Mouse (Mus musculus): Measurements from ENCODE around the gene Gng12. TPM values are rescaled to one million over a fixed set of nuclear protein-coding genes. Genes with fewer than 3 reads are reported as not detected.

The Gng12 gene
- polyA plus RNA-seq, 1 experiment = 73.9 TPM

DNA sequence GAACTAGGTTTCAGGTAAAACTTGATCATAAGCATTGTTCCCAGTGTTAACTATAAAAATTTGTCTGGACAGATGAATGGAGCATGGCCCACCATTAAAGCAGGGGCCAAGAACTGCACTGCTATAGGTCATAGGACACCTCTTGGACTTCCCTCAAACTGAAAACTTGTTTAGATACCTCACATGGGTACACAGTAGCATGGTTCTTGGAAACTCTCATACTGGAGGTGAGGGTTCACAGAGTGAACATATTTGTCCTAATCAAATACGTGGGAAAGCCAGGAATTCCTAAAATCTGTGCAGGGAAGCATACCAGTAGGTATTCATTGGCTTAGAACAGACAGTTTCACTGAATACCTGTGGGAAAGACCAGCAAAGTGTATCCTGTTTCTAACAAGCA, 100.1 kb downstream of the Gng12 start:
- Histone ChIP-seq H3K4me3 (ENCODE audit: low read depth, low read length) (no peak overlapping the region), H3K4me1 (ENCODE audit: control insufficient read depth, insufficient read depth, insufficient read length, low read length) (peaks cover 13% of the 10 kb centered on the region; the same call in 1 of the 2 replicates), H3K27me3 (ENCODE audit: control insufficient read depth, insufficient read depth, low read length) (no peaks in the 10 kb centered on the region), H3K36me3 (ENCODE audit: control insufficient read depth, insufficient read depth, low read length) (peaks cover 3% of the 10 kb centered on the region; the same call in 1 of the 2 replicates), H3K27ac (ENCODE audit: insufficient read depth, low read depth, low read length) (no peak overlapping the region)
- 91% methylated on average over 1 of the region's 1 CpGs for WGBS
- no peak for TF ChIP-seq POLR2A (IDR thresholded peaks at IDR 0.05; ENCODE audit: low read depth, low read length)
- TF ChIP-seq CTCF (IDR thresholded peaks at IDR 0.05; ENCODE audit: extremely low read depth, insufficient read length, insufficient replicate concordance, low read depth, low read length) = no peak

DNA sequence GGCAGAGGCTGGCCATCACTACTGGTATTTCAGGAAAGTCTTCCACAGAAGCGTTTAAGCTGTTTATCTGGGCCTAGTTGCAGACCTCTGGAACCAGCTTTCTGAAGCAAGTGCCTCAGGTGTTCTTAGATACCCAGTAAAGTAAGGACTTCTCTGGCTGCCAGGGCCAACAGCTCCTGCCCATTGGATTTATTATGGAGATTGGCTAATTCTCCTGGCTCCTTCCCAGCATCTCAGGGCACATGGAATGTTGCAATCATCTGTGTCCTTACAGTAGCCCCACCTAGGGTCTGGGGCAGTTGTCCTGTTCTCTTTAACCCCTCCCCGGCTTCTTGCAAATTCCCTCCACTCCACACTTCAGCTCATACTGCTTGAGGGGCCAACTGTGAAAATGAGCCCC, 102.4 kb downstream of the Gng12 start:
- 45% methylated on average over 2 of the region's 2 CpGs for WGBS
- Histone ChIP-seq H3K4me1 (ENCODE audit: control insufficient read depth, insufficient read depth, insufficient read length, low read length) (peaks cover 13% of the 10 kb centered on the region; the same call in 1 of the 2 replicates), H3K27ac (ENCODE audit: insufficient read depth, low read depth, low read length) (0 out of 2 replicates have a peak overlapping the region, but pooled peaks have one; percentile 1)

DNA sequence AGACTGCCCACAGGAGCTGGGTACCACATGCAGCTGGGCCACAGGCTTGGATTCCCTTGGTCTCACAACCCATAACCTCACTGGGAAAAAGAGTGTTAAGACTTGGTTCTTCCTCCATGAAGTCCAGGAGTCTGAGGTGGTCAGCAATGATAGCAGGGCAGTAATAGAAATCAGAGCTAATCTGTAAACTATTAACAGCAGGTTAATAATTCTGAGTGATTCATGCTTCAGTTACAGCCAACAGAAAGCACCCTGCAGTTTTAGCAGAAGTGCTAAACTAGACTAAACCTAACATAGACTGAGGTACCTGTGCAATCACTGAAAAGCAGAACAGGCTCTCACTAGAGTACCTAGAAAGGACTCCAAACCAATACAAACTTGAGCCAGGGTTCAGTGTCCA, 103.6 kb downstream of the Gng12 start:
- H3K27ac ChIP-seq (ENCODE audit: insufficient read depth, low read depth, low read length) = peak overlapping the region; percentile 61; the same call in 1 of the 2 replicates
- H3K27me3 ChIP-seq (ENCODE audit: control insufficient read depth, insufficient read depth, low read length) = no peaks in the 10 kb centered on the region

More for the DNA sequence above, 102.4 kb downstream of the Gng12 start:
- no peaks in the 10 kb centered on the region for H3K27me3 ChIP-seq (ENCODE audit: control insufficient read depth, insufficient read depth, low read length)
- no peak overlapping the region for H3K4me3 ChIP-seq (ENCODE audit: low read depth, low read length)
- no peak for TF ChIP-seq CTCF (IDR thresholded peaks at IDR 0.05; ENCODE audit: extremely low read depth, insufficient read length, insufficient replicate concordance, low read depth, low read length)
- no peak for TF ChIP-seq POLR2A (IDR thresholded peaks at IDR 0.05; ENCODE audit: low read depth, low read length)
- H3K36me3 ChIP-seq (ENCODE audit: control insufficient read depth, insufficient read depth, low read length) = peaks cover 3% of the 10 kb centered on the region; the same call in 1 of the 2 replicates

DNA sequence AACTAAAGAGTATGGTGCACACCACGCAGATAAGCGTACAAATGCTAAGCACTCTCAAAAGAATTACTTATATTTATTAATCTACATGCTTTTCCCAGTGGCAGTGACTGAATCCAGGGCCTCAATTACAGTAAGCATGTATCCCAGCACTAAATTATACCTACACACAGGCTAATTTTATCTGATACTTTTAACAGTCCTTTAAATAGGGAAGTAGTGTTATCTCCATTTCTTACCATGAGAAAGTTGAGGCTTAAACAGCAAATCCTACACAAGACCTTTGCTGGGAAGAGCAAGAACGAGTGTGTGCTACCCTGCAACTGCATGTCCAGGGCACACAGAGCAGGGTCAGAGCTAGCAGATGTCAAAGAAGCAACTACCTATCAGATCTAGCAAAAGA, 113.7 kb downstream of the Gng12 start:
- Histone ChIP-seq H3K27ac (ENCODE audit: insufficient read depth, low read depth, low read length) (no peak overlapping the region), H3K4me1 (ENCODE audit: control insufficient read depth, insufficient read depth, insufficient read length, low read length) (peaks cover 19% of the 10 kb centered on the region; the same call in 1 of the 2 replicates), H3K36me3 (ENCODE audit: control insufficient read depth, insufficient read depth, low read length) (no peaks in the 10 kb centered on the region), H3K4me3 (ENCODE audit: low read depth, low read length) (no peak overlapping the region), H3K27me3 (ENCODE audit: control insufficient read depth, insufficient read depth, low read length) (no peaks in the 10 kb centered on the region)
- 80% methylated on average over 3 of the region's 3 CpGs for WGBS
- no peak for TF ChIP-seq CTCF (IDR thresholded peaks at IDR 0.05; ENCODE audit: extremely low read depth, insufficient read length, insufficient replicate concordance, low read depth, low read length)
- no peak for TF ChIP-seq POLR2A (IDR thresholded peaks at IDR 0.05; ENCODE audit: low read depth, low read length)

More for the DNA sequence above, 103.6 kb downstream of the Gng12 start:
- peaks cover 13% of the 10 kb centered on the region; the same call in 1 of the 2 replicates for H3K4me1 ChIP-seq (ENCODE audit: control insufficient read depth, insufficient read depth, insufficient read length, low read length)
- no peak overlapping the region for H3K4me3 ChIP-seq (ENCODE audit: low read depth, low read length)
- peaks cover 3% of the 10 kb centered on the region; the same call in 1 of the 2 replicates for H3K36me3 ChIP-seq (ENCODE audit: control insufficient read depth, insufficient read depth, low read length)
- TF ChIP-seq CTCF (IDR thresholded peaks at IDR 0.05; ENCODE audit: extremely low read depth, insufficient read length, insufficient replicate concordance, low read depth, low read length) = no peak
- TF ChIP-seq POLR2A (IDR thresholded peaks at IDR 0.05; ENCODE audit: low read depth, low read length) = no peak

DNA sequence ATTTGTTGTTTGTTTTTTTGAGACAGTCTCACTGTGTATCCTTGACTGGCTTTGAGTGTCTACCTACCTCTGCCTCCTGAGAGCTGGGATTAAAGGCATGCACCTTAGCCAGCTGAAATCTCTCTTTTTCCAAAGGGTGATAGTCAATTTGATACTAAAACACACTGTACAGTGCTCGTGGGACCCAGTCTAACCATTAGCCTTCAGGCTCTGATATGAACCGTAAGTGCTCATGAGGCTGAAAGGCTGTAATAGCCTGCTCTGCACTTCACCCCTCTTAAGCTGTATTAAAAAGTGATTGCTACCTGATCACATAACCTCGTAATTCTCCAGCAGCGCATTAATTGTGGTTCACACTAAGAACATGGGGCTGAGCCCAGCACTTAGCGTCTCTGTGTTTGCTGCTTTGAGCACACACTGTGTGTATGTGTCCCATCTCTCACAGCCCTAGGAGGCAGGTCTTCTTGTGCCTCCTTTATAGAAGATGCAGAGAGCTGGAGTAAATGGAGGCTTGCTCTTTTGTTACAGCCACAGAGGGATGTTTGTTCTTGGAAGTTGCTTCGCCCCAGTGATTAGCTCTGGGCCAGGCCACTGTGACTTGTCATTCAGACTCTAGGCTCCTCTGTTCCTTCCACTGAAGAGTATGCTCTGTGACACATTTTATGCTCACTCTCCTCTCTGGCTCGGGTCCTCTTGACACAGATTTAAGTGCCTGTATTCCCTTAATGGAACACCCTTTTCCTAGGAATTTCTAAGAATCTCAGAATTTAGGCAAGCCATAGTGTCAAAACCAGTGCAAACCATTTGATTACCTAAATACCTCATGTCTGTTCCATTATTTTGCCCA, 114.4 kb downstream of the Gng12 start:
- no peak for TF ChIP-seq POLR2A (IDR thresholded peaks at IDR 0.05; ENCODE audit: low read depth, low read length)
- TF ChIP-seq CTCF (IDR thresholded peaks at IDR 0.05; ENCODE audit: extremely low read depth, insufficient read length, insufficient replicate concordance, low read depth, low read length) = no peak
- Histone ChIP-seq H3K4me3 (ENCODE audit: low read depth, low read length) (no peak overlapping the region), H3K27ac (ENCODE audit: insufficient read depth, low read depth, low read length) (no peak overlapping the region), H3K36me3 (ENCODE audit: control insufficient read depth, insufficient read depth, low read length) (no peaks in the 10 kb centered on the region), H3K4me1 (ENCODE audit: control insufficient read depth, insufficient read depth, insufficient read length, low read length) (peaks cover 24% of the 10 kb centered on the region; the same call in 1 of the 2 replicates), H3K27me3 (ENCODE audit: control insufficient read depth, insufficient read depth, low read length) (no peaks in the 10 kb centered on the region)
- 79% methylated on average over 7 of the region's 7 CpGs for WGBS

DNA sequence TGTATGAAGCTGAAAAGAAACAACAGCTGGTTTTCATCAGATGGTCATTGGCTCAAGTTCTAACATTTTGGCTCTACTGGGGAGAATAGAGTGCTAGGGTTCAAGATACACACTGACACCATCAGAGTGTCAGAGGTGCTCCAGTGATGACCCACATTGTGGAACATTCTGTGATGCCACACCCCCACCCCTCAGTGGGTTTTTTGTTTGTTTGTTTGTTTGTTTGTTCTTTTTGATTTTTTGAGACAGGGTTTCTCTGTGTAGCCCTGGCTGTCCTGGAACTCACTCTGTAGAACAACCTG, 115.0 kb downstream of the Gng12 start:
- no peak overlapping the region for H3K4me3 ChIP-seq (ENCODE audit: low read depth, low read length)
- peaks cover 30% of the 10 kb centered on the region; the same call in 1 of the 2 replicates for H3K4me1 ChIP-seq (ENCODE audit: control insufficient read depth, insufficient read depth, insufficient read length, low read length)
- no peaks in the 10 kb centered on the region for H3K36me3 ChIP-seq (ENCODE audit: control insufficient read depth, insufficient read depth, low read length)
- H3K27ac ChIP-seq (ENCODE audit: insufficient read depth, low read depth, low read length) = no peak overlapping the region
- no peaks in the 10 kb centered on the region for H3K27me3 ChIP-seq (ENCODE audit: control insufficient read depth, insufficient read depth, low read length)
- TF ChIP-seq CTCF (IDR thresholded peaks at IDR 0.05; ENCODE audit: extremely low read depth, insufficient read length, insufficient replicate concordance, low read depth, low read length) (no peak), POLR2A (IDR thresholded peaks at IDR 0.05; ENCODE audit: low read depth, low read length) (no peak)

DNA sequence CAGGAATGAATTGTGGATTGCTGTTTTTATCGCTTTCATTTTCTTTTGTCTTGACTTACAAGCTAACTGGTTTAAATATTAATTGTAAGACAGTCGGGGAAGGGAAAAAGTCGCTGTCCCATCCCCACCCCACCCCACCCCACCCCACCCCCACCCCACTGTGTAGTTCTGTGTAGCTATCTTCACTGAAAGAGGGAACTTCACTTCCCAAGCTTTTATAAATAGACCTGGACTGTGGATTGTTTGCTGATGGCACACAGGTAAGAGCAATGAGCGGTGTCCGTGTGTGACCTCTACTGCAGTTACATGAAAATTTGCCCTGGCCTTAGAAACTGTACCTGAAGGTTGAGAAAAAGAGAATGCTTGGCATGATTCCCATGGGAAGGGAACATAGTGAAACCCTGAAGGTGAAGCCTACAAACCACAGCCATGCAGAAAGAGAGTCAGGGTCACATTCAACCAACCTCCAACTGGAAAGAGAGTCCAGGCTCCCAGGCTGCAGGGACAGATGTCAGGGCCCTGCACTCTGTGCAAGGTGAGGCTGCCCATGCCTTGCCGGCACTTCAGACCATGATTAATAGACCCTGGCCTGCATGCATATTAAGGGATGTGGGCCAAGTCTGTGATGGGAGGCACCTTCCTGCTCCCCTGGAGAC, 117.2 kb downstream of the Gng12 start:
- peak overlapping the region; percentile 99 for H3K27ac ChIP-seq (ENCODE audit: insufficient read depth, low read depth, low read length)
- 36% methylated on average over 6 of the region's 6 CpGs for WGBS
- peaks cover 12% of the 10 kb centered on the region for H3K36me3 ChIP-seq (ENCODE audit: control insufficient read depth, insufficient read depth, low read length)
- peaks cover 37% of the 10 kb centered on the region; the same call in 1 of the 2 replicates for H3K4me1 ChIP-seq (ENCODE audit: control insufficient read depth, insufficient read depth, insufficient read length, low read length)
- peak overlapping the region; percentile 7; the same call in 1 of the 2 replicates for H3K4me3 ChIP-seq (ENCODE audit: low read depth, low read length)
- H3K27me3 ChIP-seq (ENCODE audit: control insufficient read depth, insufficient read depth, low read length) = no peaks in the 10 kb centered on the region
- TF ChIP-seq CTCF (IDR thresholded peaks at IDR 0.05; ENCODE audit: extremely low read depth, insufficient read length, insufficient replicate concordance, low read depth, low read length) = no peak
